Mouse (Mus musculus) MEL (cell line): Measurements from ENCODE around the gene T2. TPM values are rescaled to one million over a fixed set of nuclear protein-coding genes. Genes with fewer than 3 reads are reported as not detected.

Experiments used
- DNase-seq: peaks from one replicate; pipeline ENCODE4 v3.0.0; 2011; ENCODE audit warnings: low read depth, low spot score
- H3K27ac ChIP-seq: 2 replicates; pipeline ENCODE4 v1.5.1; 2012; ENCODE audit warnings: low read depth, mild to moderate bottlenecking, control low read depth, low read length, moderate library complexity; ENCODE audit not compliant: control insufficient read depth
- H3K27me3 ChIP-seq, 2 experiments: fragments of 150-350 bp in 1 of 2; sonication (generic) in 1 of 2; 2 replicates each; pipeline ENCODE4 v1.6.1; 2012; ENCODE audit warnings: low read length in 2 of 2, mild to moderate bottlenecking in 2 of 2, improper control_type of control experiment in 1 of 2, moderate library complexity in 1 of 2; ENCODE audit not compliant: insufficient read depth in 2 of 2, control insufficient read depth in 1 of 2
- H3K36me3 ChIP-seq, 2 experiments: 2 replicates each; pipeline ENCODE4 v1.6.1; 2012 to 2014; ENCODE audit warnings: low read length in 2 of 2, improper control_type of control experiment in 1 of 2, inconsistent platforms in 1 of 2, mild to moderate bottlenecking in 1 of 2; ENCODE audit not compliant: insufficient read depth in 2 of 2, control insufficient read depth in 1 of 2
- H3K4me1 ChIP-seq, 2 experiments: fragments of 150-350 bp in 1 of 2; sonication (generic) in 1 of 2; 2 replicates each; pipeline ENCODE4 v1.6.1; 2012; ENCODE audit warnings: low read length in 2 of 2, improper control_type of control experiment in 1 of 2, mild to moderate bottlenecking in 1 of 2; ENCODE audit not compliant: insufficient read depth in 2 of 2, control insufficient read depth in 1 of 2
- H3K4me3 ChIP-seq, 2 experiments: fragments of 150-350 bp in 1 of 2; sonication (generic) in 1 of 2; 2 replicates each; pipeline ENCODE4 v1.5.1; 2012; ENCODE audit warnings: low read depth in 2 of 2, low read length in 2 of 2, mild to moderate bottlenecking in 2 of 2, moderate library complexity in 2 of 2, control low read depth in 1 of 2, improper control_type of control experiment in 1 of 2; ENCODE audit not compliant: control insufficient read depth in 1 of 2, insufficient read depth in 1 of 2
- H3K79me2 ChIP-seq: 2 replicates; pipeline ENCODE4 v1.6.1; 2012; ENCODE audit warnings: mild to moderate bottlenecking, low read length, moderate library complexity; ENCODE audit not compliant: control insufficient read depth, poor library complexity, insufficient read depth
- H3K9ac ChIP-seq: 2 replicates; pipeline ENCODE4 v1.6.1; 2012; ENCODE audit warnings: low read depth, mild to moderate bottlenecking, control low read depth, low read length, moderate library complexity; ENCODE audit not compliant: control insufficient read depth, poor library complexity, severe bottlenecking
- H3K9me3 ChIP-seq: fragments of 150-350 bp; sonication (generic); replicated peaks from 2 replicates; pipeline ENCODE4 v1.6.1; 2012; ENCODE audit warnings: mild to moderate bottlenecking, low read length, improper control_type of control experiment, moderate library complexity; ENCODE audit not compliant: insufficient read depth
- BHLHE40 ChIP-seq: IDR thresholded peaks from 2 replicates; pipeline ENCODE4 v1.6.1; 2012; ENCODE audit warnings: low read depth, mild to moderate bottlenecking, inconsistent platforms, low read length, improper control_type of control experiment, borderline replicate concordance
- E2F4 ChIP-seq: IDR thresholded peaks from 2 replicates; pipeline ENCODE4 v1.6.1; 2011; ENCODE audit warnings: low read depth, low read length, improper control_type of control experiment, borderline replicate concordance
- ELF1 ChIP-seq: IDR thresholded peaks from 2 replicates; pipeline ENCODE4 v1.6.1; 2014; ENCODE audit warnings: low read depth, mild to moderate bottlenecking, inconsistent platforms, low read length, improper control_type of control experiment, moderate library complexity
- EP300 ChIP-seq, 2 experiments: IDR thresholded peaks; 2 replicates each; pipeline ENCODE4 v1.6.1; 2011; ENCODE audit warnings: improper control_type of control experiment in 2 of 2, low read length in 2 of 2, low read depth in 1 of 2, mild to moderate bottlenecking in 1 of 2
- GABPA ChIP-seq: IDR thresholded peaks from 2 replicates; pipeline ENCODE4 v1.6.1; 2012; ENCODE audit warnings: low read depth, mild to moderate bottlenecking, inconsistent platforms, low read length, improper control_type of control experiment, moderate library complexity
- HCFC1 ChIP-seq: IDR thresholded peaks from 2 replicates; pipeline ENCODE4 v1.6.1; 2012; ENCODE audit warnings: low read depth, mild to moderate bottlenecking, inconsistent platforms, low read length, improper control_type of control experiment, moderate library complexity
- JUND ChIP-seq: IDR thresholded peaks from 2 replicates; pipeline ENCODE4 v1.6.1; 2011; ENCODE audit warnings: low read depth, mild to moderate bottlenecking, improper control_type of control experiment, low read length
- KAT2A ChIP-seq: conservative IDR thresholded peaks from 2 replicates; pipeline ENCODE4 v1.6.1; 2012; ENCODE audit warnings: low read depth, low read length, improper control_type of control experiment, inconsistent platforms
- MAX ChIP-seq: IDR thresholded peaks from 2 replicates; pipeline ENCODE4 v1.6.1; 2011; ENCODE audit warnings: low read length, improper control_type of control experiment
- MYC ChIP-seq: IDR thresholded peaks from 2 replicates; pipeline ENCODE4 v1.6.1; 2011; ENCODE audit warnings: low read depth, mild to moderate bottlenecking, low read length, improper control_type of control experiment, moderate library complexity
- POLR2A ChIP-seq, 2 experiments: IDR thresholded peaks; 2 replicates each; pipeline ENCODE4 v1.6.1; 2011 to 2012; ENCODE audit warnings: low read length in 2 of 2, mild to moderate bottlenecking in 2 of 2, control low read depth in 1 of 2, improper control_type of control experiment in 1 of 2, low read depth in 1 of 2, moderate library complexity in 1 of 2; ENCODE audit not compliant: control insufficient read depth in 1 of 2, insufficient read depth in 1 of 2, poor library complexity in 1 of 2
- POLR2AphosphoS2 ChIP-seq: IDR thresholded peaks from 2 replicates; pipeline ENCODE4 v1.6.1; 2011; ENCODE audit warnings: low read length, improper control_type of control experiment
- RAD21 ChIP-seq: IDR thresholded peaks from 2 replicates; pipeline ENCODE4 v1.6.1; 2011; ENCODE audit warnings: mild to moderate bottlenecking, low read depth, low read length, improper control_type of control experiment
- RCOR1 ChIP-seq: IDR thresholded peaks from 2 replicates; pipeline ENCODE4 v1.6.1; 2012; ENCODE audit warnings: low read depth, mild to moderate bottlenecking, inconsistent platforms, low read length, improper control_type of control experiment
- SIN3A ChIP-seq: IDR thresholded peaks from 2 replicates; pipeline ENCODE4 v1.6.1; 2012; ENCODE audit warnings: low read length, improper control_type of control experiment, inconsistent platforms
- SMC3 ChIP-seq: IDR thresholded peaks from 2 replicates; pipeline ENCODE4 v1.6.1; 2011; ENCODE audit warnings: low read depth, low read length, improper control_type of control experiment
- TBP ChIP-seq: IDR thresholded peaks from 2 replicates; pipeline ENCODE4 v1.8.0; 2011; ENCODE audit warnings: low read depth, low read length, improper control_type of control experiment
- TCF12 ChIP-seq: IDR thresholded peaks from 2 replicates; pipeline ENCODE4 v1.6.1; 2014; ENCODE audit warnings: low read depth, mild to moderate bottlenecking, inconsistent platforms, low read length, improper control_type of control experiment, moderate library complexity
- UBTF ChIP-seq: IDR thresholded peaks from 2 replicates; pipeline ENCODE4 v1.6.1; 2012; ENCODE audit warnings: low read depth, mild to moderate bottlenecking, inconsistent platforms, low read length, improper control_type of control experiment, moderate library complexity, borderline replicate concordance; ENCODE audit not compliant: insufficient read depth
- ZKSCAN1 ChIP-seq: IDR thresholded peaks from 2 replicates; pipeline ENCODE4 v1.6.1; 2012; ENCODE audit warnings: low read depth, mild to moderate bottlenecking, inconsistent platforms, low read length, improper control_type of control experiment, moderate library complexity
- ZNF384 ChIP-seq: IDR thresholded peaks from 2 replicates; pipeline ENCODE4 v1.6.1; 2012; ENCODE audit warnings: low read depth, mild to moderate bottlenecking, inconsistent platforms, low read length, improper control_type of control experiment
- polyA plus RNA-seq, 2 experiments: library from polyadenylated mRNA; stranded (reverse) in 1 of 2; unstranded in 1 of 2; fragments of >175 nt in 1 of 2; fragments of >200 nt in 1 of 2; gene quantifications; 2 replicates each; pipeline versions ENCODE4 v1.2.1 to v1.2.4; 2012; ENCODE audit warnings: low replicate concordance in 2 of 2, low read depth in 1 of 2; ENCODE audit not compliant: insufficient read length in 2 of 2, insufficient read depth in 1 of 2, missing spikeins in 1 of 2
- total RNA-seq: library from RNA; depleted of rRNA; stranded (reverse); fragments of 300-350 nt; gene quantifications from 2 replicates; pipeline ENCODE4 v1.2.3, GENCODE M21; 2012

Gene T2
- total and polyA plus RNA-seq, 3 experiments = 0.15 TPM; not detected in 2

GRCm38 (mm10) chr17:8372286-8373046 lies 16.7 kb downstream of the T2 start (continued):
- TF ChIP-seq MYC (peak; percentile 99), TCF12 (no peak), ELF1 (no peak), MAX (peak; percentile 91), EP300 (IDR thresholded peaks at IDR 0.05; ENCODE audit: low read depth in 1 of 2, low read length in 2 of 2) (no peak), HCFC1 (no peak), RAD21 (peak; percentile 68), POLR2A (IDR thresholded peaks at IDR 0.05; ENCODE audit: control insufficient read depth in 1 of 2, insufficient read depth in 1 of 2, low read depth in 1 of 2, low read length in 2 of 2, poor library complexity in 1 of 2) (no peak), JUND (no peak), E2F4 (no peak), SMC3 (peak; percentile 86), GABPA (no peak), ZNF384 (no peak), POLR2AphosphoS2 (no peak), UBTF (no peak), BHLHE40 (no peak), ZKSCAN1 (no peak), RCOR1 (no peak), SIN3A (peak; percentile 67), TBP (peak; percentile 54; the same call in 1 of the 2 replicates), KAT2A (no peak)

GRCm38 (mm10) chr17:8377298-8377697 lies 21.5 kb downstream of the T2 start:
- no peaks in the 10 kb centered on the region; a peak in 1 of 4 replicates for H3K27me3 ChIP-seq
- no peaks in the 10 kb centered on the region for H3K79me2 ChIP-seq
- H3K36me3 ChIP-seq = peaks cover 0 to 4% of the 10 kb centered on the region in 2 experiments; a peak in 1 of 4 replicates
- peak; percentile 17 for DNase-seq
- no peak overlapping the region for H3K27ac ChIP-seq
- H3K9ac ChIP-seq = no peak overlapping the region
- H3K4me1 ChIP-seq = peaks cover 0 to 9% of the 10 kb centered on the region in 2 experiments; a peak in 1 of 4 replicates
- no peaks in the 10 kb centered on the region for H3K9me3 ChIP-seq
- TF ChIP-seq POLR2AphosphoS2 (no peak), ZNF384 (no peak), MYC (no peak), ZKSCAN1 (no peak), HCFC1 (no peak)
- no peak overlapping the region for H3K4me3 ChIP-seq
